Mouse (Mus musculus): Measurements from ENCODE around the gene Gfi1b. TPM values are rescaled to one million over a fixed set of nuclear protein-coding genes. Genes with fewer than 3 reads are reported as not detected.
A peak's percentile ranks its signal among the peaks of the same experiment; 100 is the strongest.

Gfi1b gene
- polyA plus RNA-seq, 1 experiment from 2014 or later: 0.09 TPM

DNA sequence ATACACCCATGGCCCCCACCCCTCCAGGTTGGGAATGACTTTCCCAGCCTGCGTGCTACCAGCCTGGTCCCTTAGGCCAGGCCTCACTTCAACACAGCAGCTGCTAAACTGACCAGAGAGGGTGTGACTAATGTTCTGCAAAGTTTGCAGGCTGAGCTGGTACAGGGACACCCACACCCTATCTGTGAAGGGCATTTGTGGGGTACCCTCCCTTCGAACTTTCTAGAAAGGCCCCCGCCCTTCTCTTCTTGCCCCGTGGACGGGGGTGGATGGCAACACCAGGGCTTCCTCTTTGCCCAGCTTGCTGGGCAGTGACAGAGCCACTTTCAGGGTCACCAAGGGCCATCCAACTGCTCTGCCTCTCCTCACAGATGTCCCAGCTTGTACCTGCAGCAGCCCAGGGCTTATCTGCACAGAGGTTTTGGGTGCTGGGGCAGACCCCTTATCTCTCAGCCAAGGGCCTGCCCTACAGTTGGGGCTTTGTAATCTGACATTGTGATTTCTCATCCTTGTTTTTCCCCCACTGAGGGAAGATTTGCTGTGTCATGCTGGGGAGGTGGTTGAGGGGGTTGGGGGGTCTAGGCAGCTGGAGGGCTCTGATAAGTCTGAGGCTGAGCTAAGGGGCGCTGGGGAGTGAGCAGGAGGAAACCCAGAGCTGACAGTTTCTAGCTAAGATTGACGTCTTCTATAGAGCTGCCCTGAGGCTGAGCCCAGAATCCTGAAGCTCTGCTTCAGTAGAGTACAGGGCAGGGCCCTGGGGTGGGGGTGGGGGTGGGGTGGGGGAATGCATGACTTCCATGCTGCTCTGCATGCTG is 23.8 kb downstream of the Gfi1b start:
- TF ChIP-seq CTCF (IDR thresholded peaks at IDR 0.05; ENCODE audit: low read depth): no peak
- no peak for DNase-seq (ENCODE audit: low spot score)
- ATAC-seq (replicated peaks; ENCODE audit: low FRiP score, low read depth): 0 out of 2 replicates have a peak, but pooled peaks have one; percentile 29
- no peak overlapping the region for H3K4me2 ChIP-seq (ENCODE audit: low read length)
- no peak overlapping the region for H3K9ac ChIP-seq (ENCODE audit: low read depth, low read length)
- H3K4me3 ChIP-seq (replicated peaks; ENCODE audit: low read depth, low read length): no peak overlapping the region
- WGBS: 70% methylated on average over 7 of the region's 7 CpGs
- H3K27ac ChIP-seq: no peak overlapping the region
- no peaks in the 10 kb centered on the region for H3K4me1 ChIP-seq (replicated peaks; ENCODE audit: insufficient read depth, low read length)
- no peaks in the 10 kb centered on the region for H3K27me3 ChIP-seq (ENCODE audit: insufficient read depth, low read length)
- no peaks in the 10 kb centered on the region for H3K36me3 ChIP-seq (ENCODE audit: insufficient read depth, low read length)
- no peaks in the 10 kb centered on the region for H3K9me3 ChIP-seq (replicated peaks; ENCODE audit: low read length)

DNA sequence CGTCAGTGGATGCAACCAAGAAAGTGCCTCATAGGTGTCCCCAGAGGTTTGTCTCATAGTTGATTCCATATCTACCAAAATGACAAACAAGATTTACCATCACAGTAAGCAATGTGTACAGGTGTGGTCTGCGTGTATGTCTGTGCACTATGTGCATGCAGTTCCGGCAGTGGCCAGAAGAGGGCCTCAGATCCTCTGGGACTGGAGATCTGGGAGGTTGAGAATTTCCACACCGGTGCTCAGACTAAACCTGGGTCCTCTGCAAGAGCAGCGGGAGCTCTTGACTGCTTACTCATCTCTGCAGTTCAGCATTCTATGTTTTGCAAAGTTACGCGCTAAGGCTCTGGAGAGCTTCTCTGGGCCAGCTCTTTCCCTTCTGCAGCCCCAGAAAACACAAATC is 24.8 kb downstream of the Gfi1b start:
- peak; percentile 38; the same call in 1 of the 2 replicates for TF ChIP-seq CTCF (IDR thresholded peaks at IDR 0.05; ENCODE audit: low read depth)
- no peak for ATAC-seq (replicated peaks; ENCODE audit: low FRiP score, low read depth)
- no peaks in the 10 kb centered on the region for H3K36me3 ChIP-seq (ENCODE audit: insufficient read depth, low read length)
- no peak for DNase-seq (ENCODE audit: low spot score)
- no peaks in the 10 kb centered on the region for H3K27me3 ChIP-seq (ENCODE audit: insufficient read depth, low read length)
- no peak overlapping the region for H3K27ac ChIP-seq
- H3K4me2 ChIP-seq (ENCODE audit: low read length): no peak overlapping the region
- H3K4me1 ChIP-seq (replicated peaks; ENCODE audit: insufficient read depth, low read length): no peaks in the 10 kb centered on the region
- no peaks in the 10 kb centered on the region for H3K9me3 ChIP-seq (replicated peaks; ENCODE audit: low read length)
- no peak overlapping the region for H3K4me3 ChIP-seq (replicated peaks; ENCODE audit: low read depth, low read length)
- WGBS: 92% methylated on average over 7 of the region's 7 CpGs
- H3K9ac ChIP-seq (ENCODE audit: low read depth, low read length): no peak overlapping the region

GRCm38 (mm10) chr2:28596021-28596420 is 25.8 kb downstream of the Gfi1b start:
- DNase-seq (ENCODE audit: low spot score): no peak
- Histone ChIP-seq H3K27me3 (ENCODE audit: insufficient read depth, low read length) (no peaks in the 10 kb centered on the region), H3K9ac (ENCODE audit: low read depth, low read length) (no peak overlapping the region), H3K4me2 (ENCODE audit: low read length) (no peak overlapping the region), H3K9me3 (replicated peaks; ENCODE audit: low read length) (no peaks in the 10 kb centered on the region), H3K4me1 (replicated peaks; ENCODE audit: insufficient read depth, low read length) (no peaks in the 10 kb centered on the region), H3K27ac (no peak overlapping the region), H3K36me3 (ENCODE audit: insufficient read depth, low read length) (no peaks in the 10 kb centered on the region), H3K4me3 (replicated peaks; ENCODE audit: low read depth, low read length) (no peak overlapping the region)
- ATAC-seq (replicated peaks; ENCODE audit: low FRiP score, low read depth): no peak
- no peak for TF ChIP-seq CTCF (IDR thresholded peaks at IDR 0.05; ENCODE audit: low read depth)
- WGBS: 75% methylated on average over 7 of the region's 7 CpGs

DNA sequence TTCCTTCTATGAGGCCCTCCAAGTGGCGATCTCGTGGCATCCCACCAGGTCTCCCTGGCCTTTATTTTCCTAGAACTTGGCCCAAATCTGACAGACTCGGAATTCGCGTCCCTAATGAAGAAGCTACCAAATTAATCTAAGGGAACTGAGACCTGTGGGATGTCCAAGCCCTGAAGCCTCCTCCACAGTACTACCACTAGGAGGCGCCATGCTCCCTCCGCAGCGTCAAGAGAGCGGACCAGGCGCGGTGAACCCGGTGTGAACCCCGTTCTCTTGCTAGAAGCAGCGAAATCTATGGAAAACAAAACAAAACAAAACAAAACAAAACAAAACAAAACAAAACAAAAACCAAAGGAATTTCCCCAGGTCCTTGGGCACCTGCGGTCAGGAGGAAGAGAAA is 29.0 kb downstream of the Gfi1b start:
- 0 out of 2 replicates have a peak, but pooled peaks have one; percentile 57 for ATAC-seq (replicated peaks; ENCODE audit: low FRiP score, low read depth)
- Histone ChIP-seq H3K27ac (no peak overlapping the region), H3K9ac (ENCODE audit: low read depth, low read length) (no peak overlapping the region), H3K36me3 (ENCODE audit: insufficient read depth, low read length) (no peaks in the 10 kb centered on the region), H3K9me3 (replicated peaks; ENCODE audit: low read length) (no peaks in the 10 kb centered on the region), H3K27me3 (ENCODE audit: insufficient read depth, low read length) (no peaks in the 10 kb centered on the region), H3K4me3 (replicated peaks; ENCODE audit: low read depth, low read length) (no peak overlapping the region), H3K4me1 (replicated peaks; ENCODE audit: insufficient read depth, low read length) (no peaks in the 10 kb centered on the region), H3K4me2 (ENCODE audit: low read length) (no peak overlapping the region)
- peak; percentile 89 for TF ChIP-seq CTCF (IDR thresholded peaks at IDR 0.05; ENCODE audit: low read depth)
- WGBS: 8% methylated on average over 15 of the region's 15 CpGs
- peak; percentile 84 for DNase-seq (ENCODE audit: low spot score)

GRCm38 (mm10) chr2:28591479-28591878 is 30.3 kb downstream of the Gfi1b start:
- Histone ChIP-seq H3K4me3 (replicated peaks; ENCODE audit: low read depth, low read length) (no peak overlapping the region), H3K9me3 (replicated peaks; ENCODE audit: low read length) (no peaks in the 10 kb centered on the region), H3K9ac (ENCODE audit: low read depth, low read length) (no peak overlapping the region), H3K27ac (no peak overlapping the region), H3K36me3 (ENCODE audit: insufficient read depth, low read length) (no peaks in the 10 kb centered on the region), H3K4me2 (ENCODE audit: low read length) (no peak overlapping the region), H3K27me3 (ENCODE audit: insufficient read depth, low read length) (no peaks in the 10 kb centered on the region), H3K4me1 (replicated peaks; ENCODE audit: insufficient read depth, low read length) (no peaks in the 10 kb centered on the region)
- no peak for TF ChIP-seq CTCF (IDR thresholded peaks at IDR 0.05; ENCODE audit: low read depth)
- WGBS: 51% methylated on average over 2 of the region's 2 CpGs
- DNase-seq (ENCODE audit: low spot score): no peak
- no peak for ATAC-seq (replicated peaks; ENCODE audit: low FRiP score, low read depth)

DNA sequence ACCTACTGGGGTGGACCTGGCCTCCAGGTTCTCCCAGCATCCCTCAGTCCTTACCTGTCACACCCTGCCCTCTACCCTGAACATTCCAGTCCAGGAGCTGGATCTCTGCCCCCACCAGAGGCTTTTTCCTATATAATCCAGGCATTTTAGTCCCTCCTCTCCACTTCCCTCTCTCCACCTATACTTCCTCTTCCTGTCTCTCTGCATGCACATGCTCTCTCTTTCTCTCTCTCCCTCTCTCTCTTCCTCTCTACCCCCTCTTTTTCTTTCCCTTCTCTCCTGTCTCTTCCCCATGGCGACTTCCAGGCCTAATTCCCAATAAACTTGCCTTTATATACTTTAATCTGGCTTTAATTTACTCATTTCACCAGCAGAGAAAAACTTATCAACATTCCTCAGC is 33.2 kb downstream of the Gfi1b start:
- Histone ChIP-seq H3K9ac (ENCODE audit: low read depth, low read length) (no peak overlapping the region), H3K4me3 (replicated peaks; ENCODE audit: low read depth, low read length) (no peak overlapping the region), H3K9me3 (replicated peaks; ENCODE audit: low read length) (no peaks in the 10 kb centered on the region), H3K4me1 (replicated peaks; ENCODE audit: insufficient read depth, low read length) (no peaks in the 10 kb centered on the region), H3K27me3 (ENCODE audit: insufficient read depth, low read length) (no peaks in the 10 kb centered on the region), H3K27ac (no peak overlapping the region), H3K4me2 (ENCODE audit: low read length) (no peak overlapping the region), H3K36me3 (ENCODE audit: insufficient read depth, low read length) (no peaks in the 10 kb centered on the region)
- DNase-seq (ENCODE audit: low spot score) (no peak), ATAC-seq (replicated peaks; ENCODE audit: low FRiP score, low read depth) (no peak)
- TF ChIP-seq CTCF (IDR thresholded peaks at IDR 0.05; ENCODE audit: low read depth): no peak
- 39% methylated on average over 1 of the region's 1 CpGs for WGBS

Measured in kidney, postnatal 0 days (tissue).